Mouse (Mus musculus): ENCODE data around the gene Slc13a3.

DNA sequence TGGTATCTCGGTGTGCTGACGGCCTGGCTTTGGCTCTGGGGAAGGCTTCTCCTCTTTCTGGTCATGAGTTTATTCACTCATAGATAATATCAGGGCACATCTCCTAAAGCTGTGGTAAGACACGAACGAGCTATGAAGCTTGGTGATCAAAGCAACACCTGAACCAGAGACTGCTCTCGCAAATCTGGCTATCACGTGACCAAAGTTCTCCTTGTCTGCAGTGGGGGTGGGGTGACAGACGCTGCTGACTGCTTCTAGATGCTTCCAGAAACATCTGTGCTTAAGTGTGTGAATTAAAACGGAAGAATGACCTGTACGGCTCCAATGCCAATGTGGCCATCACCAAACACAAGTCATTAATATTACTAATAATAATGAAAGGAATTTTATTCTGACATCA, 36.7 kb upstream of the Slc13a3 start:
- TF ChIP-seq CTCF (IDR thresholded peaks at IDR 0.05) (no peak), EP300 (IDR thresholded peaks at IDR 0.05) (no peak)

Measured in lung, postnatal 0 days (tissue).